Mouse (Mus musculus) lung, embryonic 14.5 days (tissue): Measurements from ENCODE around the gene B4galnt1. TPM values are rescaled to one million over a fixed set of nuclear protein-coding genes. Genes with fewer than 3 reads are reported as not detected.
"Not testable (repeated sequence)": the region's sequence is repeated elsewhere in the genome, so short reads cannot be mapped to it uniquely, and the experiment has no call there.

Experiments used
- ATAC-seq: fragments of 200-750 bp; cut with Nextera tagmentation; 2 replicates; pipeline ENCODE4 v1.8.0; 2017; ENCODE audit warnings: mild to moderate bottlenecking, moderate TSS enrichment, moderate library complexity; ENCODE audit not compliant: insufficient read depth
- DNase-seq: peaks from one replicate; pipeline ENCODE4 v3.0.0-alpha.2; 2015
- H3K27ac ChIP-seq: fragments of 300-500 bp; sonication (generic); 2 replicates; pipeline ENCODE4 v1.5.1; 2014; ENCODE audit warnings: low read depth, mild to moderate bottlenecking, moderate library complexity
- H3K27me3 ChIP-seq: fragments of 300-500 bp; sonication (generic); 2 replicates; pipeline ENCODE4 v1.6.1; 2014; ENCODE audit warnings: low read length, control low read depth; ENCODE audit not compliant: insufficient read depth
- H3K36me3 ChIP-seq: fragments of 300-500 bp; sonication (generic); 2 replicates; pipeline ENCODE4 v1.6.1; 2014; ENCODE audit warnings: control low read depth; ENCODE audit not compliant: insufficient read depth
- H3K4me1 ChIP-seq: fragments of 300-500 bp; sonication (generic); 2 replicates; pipeline ENCODE4 v1.6.1; 2014; ENCODE audit warnings: antibody characterized with exemption, control low read depth; ENCODE audit not compliant: insufficient read depth
- H3K4me2 ChIP-seq: fragments of 300-500 bp; sonication (generic); 2 replicates; pipeline ENCODE4 v1.6.1; 2014; ENCODE audit warnings: mild to moderate bottlenecking
- H3K4me3 ChIP-seq: fragments of 300-500 bp; sonication (generic); 2 replicates; pipeline ENCODE4 v1.5.1; 2014; ENCODE audit warnings: low read depth, low read length
- H3K9ac ChIP-seq: fragments of 300-500 bp; sonication (generic); 2 replicates; pipeline ENCODE4 v1.6.1; 2014
- H3K9me3 ChIP-seq: fragments of 300-500 bp; sonication (generic); 2 replicates; pipeline ENCODE4 v1.6.1; 2016; ENCODE audit warnings: low read depth, low read length, control low read depth
- CTCF ChIP-seq: IDR thresholded peaks from 2 replicates; pipeline ENCODE4 v1.5.1; 2016; ENCODE audit warnings: antibody characterized with exemption, low read depth
- WGBS: fragments of 180-500 bp; shearing (Covaris S2); extraction: QIAGEN DNeasy Blood & Tissue Kit; methylation state at CpG from one replicate; pipeline ENCODE4 v1.1.7; 2014; 5-methylcytosine and 5-hydroxymethylcytosine counted together
- polyA plus RNA-seq: library from polyadenylated mRNA; unstranded; fragments of >200 nt; fragmentation: Nextera tagmentation; extraction: Ambion mirVana; gene quantifications from 2 replicates; pipeline ENCODE4 v1.2.1, GENCODE M21; 2014

B4galnt1 gene
- polyA plus RNA-seq, 1 experiment from 2014 or later: 2.9 TPM

GRCm38 (mm10) chr10:127154241-127154640 is 10.8 kb upstream of the B4galnt1 start:
- H3K4me1 ChIP-seq: no peaks in the 10 kb centered on the region
- no peak for TF ChIP-seq CTCF
- H3K9ac ChIP-seq: no peak overlapping the region
- no peaks in the 10 kb centered on the region for H3K9me3 ChIP-seq
- 91% methylated on average over 2 of the region's 2 CpGs for WGBS
- no peak overlapping the region for H3K4me2 ChIP-seq
- H3K27ac ChIP-seq: no peak overlapping the region
- H3K4me3 ChIP-seq: no peak overlapping the region
- H3K36me3 ChIP-seq: no peaks in the 10 kb centered on the region
- ATAC-seq (no peak), DNase-seq (no peak)
- no peaks in the 10 kb centered on the region for H3K27me3 ChIP-seq

- 75% methylated on average over 5 of the region's 5 CpGs for WGBS
- no peak for DNase-seq
- Histone ChIP-seq H3K4me3 (no peak overlapping the region), H3K27ac (no peak overlapping the region), H3K9me3 (no peaks in the 10 kb centered on the region), H3K36me3 (no peaks in the 10 kb centered on the region), H3K27me3 (no peaks in the 10 kb centered on the region), H3K4me2 (no peak overlapping the region), H3K9ac (no peak overlapping the region), H3K4me1 (no peaks in the 10 kb centered on the region)
- ATAC-seq: no peak
- TF ChIP-seq CTCF: no peak
Measured at GRCm38 (mm10) chr10:127154652-127155051, 10.4 kb upstream of the B4galnt1 start.

GRCm38 (mm10) chr10:127156089-127156488 is 8.9 kb upstream of the B4galnt1 start:
- H3K4me3 ChIP-seq: no peak overlapping the region
- H3K27ac ChIP-seq: no peak overlapping the region
- no peaks in the 10 kb centered on the region for H3K4me1 ChIP-seq
- ATAC-seq: no peak
- H3K4me2 ChIP-seq: no peak overlapping the region
- H3K36me3 ChIP-seq: no peaks in the 10 kb centered on the region
- H3K27me3 ChIP-seq: no peaks in the 10 kb centered on the region
- TF ChIP-seq CTCF: no peak
- DNase-seq: no peak
- H3K9me3 ChIP-seq: no peaks in the 10 kb centered on the region
- no peak overlapping the region for H3K9ac ChIP-seq
- 43% methylated on average over 1 of the region's 1 CpGs for WGBS

- no peak overlapping the region for H3K27ac ChIP-seq
- H3K9ac ChIP-seq: no peak overlapping the region
- ATAC-seq (no peak), DNase-seq (no peak)
- TF ChIP-seq CTCF: no peak
- no peak overlapping the region for H3K4me3 ChIP-seq
- H3K9me3 ChIP-seq: no peaks in the 10 kb centered on the region
- 39% methylated on average over 1 of the region's 1 CpGs for WGBS
- H3K4me2 ChIP-seq: no peak overlapping the region
- no peaks in the 10 kb centered on the region for H3K27me3 ChIP-seq
- no peaks in the 10 kb centered on the region for H3K36me3 ChIP-seq
- no peaks in the 10 kb centered on the region for H3K4me1 ChIP-seq
Measured at GRCm38 (mm10) chr10:127156511-127156910, 8.5 kb upstream of the B4galnt1 start.

- H3K9me3 ChIP-seq: no peaks in the 10 kb centered on the region
- ATAC-seq: no peak
- no peaks in the 10 kb centered on the region for H3K4me1 ChIP-seq
- H3K36me3 ChIP-seq: no peaks in the 10 kb centered on the region
- DNase-seq: no peak
- H3K9ac ChIP-seq: no peak overlapping the region
- 49% methylated on average over 3 of the region's 3 CpGs for WGBS
- H3K27me3 ChIP-seq: peaks cover 1% of the 10 kb centered on the region; the same call in 1 of the 2 replicates
- H3K4me3 ChIP-seq: no peak overlapping the region
- no peak overlapping the region for H3K4me2 ChIP-seq
- no peak for TF ChIP-seq CTCF
- no peak overlapping the region for H3K27ac ChIP-seq
Measured at GRCm38 (mm10) chr10:127158471-127158870, 6.6 kb upstream of the B4galnt1 start.

- Histone ChIP-seq H3K4me1 (no peaks in the 10 kb centered on the region; the same call in 1 of the 2 replicates), H3K4me3 (no peak overlapping the region), H3K9me3 (no peaks in the 10 kb centered on the region), H3K4me2 (no peak overlapping the region), H3K36me3 (no peaks in the 10 kb centered on the region), H3K9ac (no peak overlapping the region), H3K27me3 (peaks cover 17% of the 10 kb centered on the region), H3K27ac (no peak overlapping the region)
- ATAC-seq: no peak
- TF ChIP-seq CTCF: no peak
- 71% methylated on average over 9 of the region's 9 CpGs for WGBS
- DNase-seq: no peak
Measured at GRCm38 (mm10) chr10:127160081-127160480, 4.9 kb upstream of the B4galnt1 start.

GRCm38 (mm10) chr10:127160728-127161127 is 4.3 kb upstream of the B4galnt1 start:
- DNase-seq (no peak), ATAC-seq (no peak)
- Histone ChIP-seq H3K9me3 (no peaks in the 10 kb centered on the region), H3K4me1 (peaks cover 3% of the 10 kb centered on the region; the same call in 1 of the 2 replicates), H3K4me3 (no peak overlapping the region), H3K27me3 (peaks cover 23% of the 10 kb centered on the region), H3K27ac (no peak overlapping the region), H3K9ac (no peak overlapping the region), H3K4me2 (no peak overlapping the region), H3K36me3 (no peaks in the 10 kb centered on the region)
- TF ChIP-seq CTCF: no peak
- 62% methylated on average over 3 of the region's 3 CpGs for WGBS

- H3K4me2 ChIP-seq, H3K4me1 ChIP-seq, DNase-seq, H3K9me3 ChIP-seq, H3K36me3 ChIP-seq, ATAC-seq, H3K4me3 ChIP-seq, H3K27ac ChIP-seq, H3K9ac ChIP-seq: not testable (repeated sequence)
- H3K27me3 ChIP-seq: peaks cover 44% of the 10 kb centered on the region
- WGBS: 45% methylated on average over 7 of the region's 7 CpGs
Measured at GRCm38 (mm10) chr10:127162771-127163261, 2.2 kb upstream of the B4galnt1 start.
